Mouse (Mus musculus): ENCODE measurements around the gene Rgs3.

Rgs3 gene

DNA sequence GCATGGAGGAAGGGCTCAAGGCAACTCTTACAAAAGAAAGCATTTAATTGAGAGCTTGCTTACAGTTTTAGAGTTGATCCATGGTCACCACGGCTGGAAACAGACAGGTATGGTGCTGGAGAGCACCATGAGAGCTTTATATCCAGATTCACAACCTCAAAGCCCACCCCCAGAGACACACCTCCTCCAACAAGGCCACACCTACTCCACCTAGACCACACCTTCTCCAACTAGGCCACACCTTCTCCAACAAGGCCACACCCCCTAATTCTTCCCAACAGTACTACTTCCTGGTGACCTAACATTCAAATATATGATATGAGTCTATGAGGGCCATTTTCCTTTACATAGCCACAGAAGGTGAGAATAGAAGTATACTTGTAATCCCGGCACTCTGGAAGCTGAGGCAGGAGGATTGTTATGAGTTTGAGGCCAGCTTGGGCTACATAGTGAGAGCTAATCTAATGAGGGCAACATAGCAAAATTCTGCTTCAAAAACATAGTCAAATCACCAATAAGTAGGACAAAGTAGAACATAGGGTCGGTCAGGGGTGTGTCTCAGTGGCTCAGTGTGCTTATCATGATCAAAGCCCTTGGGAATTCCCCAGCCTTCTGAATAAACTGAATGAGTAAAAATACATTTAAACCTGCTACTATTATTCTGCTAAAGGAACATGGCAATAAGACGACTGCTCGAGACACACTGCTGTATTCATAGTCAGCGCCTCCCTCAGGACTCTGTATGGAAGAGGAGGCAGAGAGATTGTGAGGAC lies 180.8 kb downstream of the Rgs3 start:
- DNase-seq (ENCODE audit: extremely low read depth, low read depth, low spot score): no peak

DNA sequence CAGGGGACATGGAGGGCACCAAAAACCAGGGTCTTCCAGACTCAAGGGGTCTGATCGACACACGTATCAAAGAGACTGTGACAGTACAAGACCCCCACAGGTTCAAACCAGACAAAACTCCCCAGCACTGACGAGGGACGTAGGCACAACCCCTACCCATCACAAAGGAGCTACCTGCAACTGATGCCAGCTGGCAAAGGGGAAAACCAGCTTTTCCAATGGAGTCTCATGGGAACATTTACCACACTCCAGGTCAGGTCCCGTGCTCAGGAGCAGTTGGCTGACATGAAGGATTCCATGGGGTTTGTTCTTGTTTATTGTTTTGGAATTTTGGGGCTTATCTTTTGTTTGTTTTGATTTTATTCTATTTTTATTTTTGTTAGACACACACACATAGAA lies 181.4 kb downstream of the Rgs3 start:
- no peak for DNase-seq (ENCODE audit: extremely low read depth, low read depth, low spot score)

DNA sequence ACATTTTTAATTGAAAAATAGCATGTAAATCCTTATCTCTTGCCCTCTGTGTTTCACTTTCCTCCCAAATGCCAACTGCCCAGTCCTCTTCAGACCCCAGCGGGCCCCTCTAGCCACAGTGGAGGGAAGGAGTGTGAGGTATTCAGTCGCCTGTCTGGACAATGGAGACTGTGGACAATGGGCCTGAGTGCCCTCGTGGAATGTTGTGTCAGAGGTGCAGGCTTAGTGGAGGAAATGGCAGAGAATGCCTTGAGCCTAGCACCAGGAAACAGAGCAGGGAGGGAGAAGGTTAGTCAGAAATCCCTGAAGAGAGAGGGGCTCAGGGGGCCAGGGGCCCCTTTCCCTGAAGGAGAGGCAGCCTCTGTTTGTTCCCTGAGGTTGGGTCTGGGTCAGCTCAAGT lies 182.0 kb downstream of the Rgs3 start:
- no peak for DNase-seq (ENCODE audit: extremely low read depth, low read depth, low spot score)

DNA sequence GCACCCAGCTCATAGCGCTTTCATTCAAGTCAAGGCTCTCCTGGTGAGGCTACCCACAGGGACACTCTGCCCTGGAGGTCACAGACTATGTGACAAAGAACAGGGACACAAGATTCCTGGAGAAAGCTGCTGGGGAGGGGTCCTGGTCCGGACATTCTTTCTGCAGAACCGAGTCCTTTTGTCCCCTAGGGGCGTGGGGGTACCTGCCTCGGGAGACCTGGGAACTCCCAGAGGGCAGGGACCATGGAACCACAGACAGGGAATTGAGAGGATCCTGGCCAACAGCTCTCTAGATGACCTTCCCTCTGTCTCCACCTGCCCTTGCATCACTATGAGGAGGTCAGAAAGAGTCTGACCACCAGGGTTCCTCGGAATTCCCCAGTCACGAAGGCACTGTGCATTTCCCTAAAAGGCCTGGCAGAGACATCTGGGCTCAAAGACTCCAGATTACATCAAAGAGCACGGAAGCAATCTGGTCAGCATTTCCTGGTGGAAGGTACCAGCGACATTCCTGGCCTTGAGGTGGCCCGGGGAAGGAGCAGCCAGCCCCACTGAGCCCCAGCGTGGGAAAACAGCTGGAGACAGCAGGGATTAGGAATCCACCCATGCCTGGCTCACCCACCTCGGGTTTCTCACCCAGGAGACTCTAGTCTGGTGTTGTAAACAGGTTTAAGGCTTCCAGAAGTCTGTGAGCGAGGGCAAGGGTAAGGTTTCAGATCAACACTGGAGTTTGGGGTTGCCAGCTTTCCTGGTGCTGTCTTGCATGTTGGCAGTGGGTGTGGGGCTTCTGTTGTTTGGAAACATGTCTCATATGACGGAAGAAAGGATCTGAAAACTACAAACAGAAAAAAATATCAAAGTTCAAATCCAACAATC lies 183.5 kb downstream of the Rgs3 start:
- no peak for DNase-seq (ENCODE audit: extremely low read depth, low read depth, low spot score)

DNA sequence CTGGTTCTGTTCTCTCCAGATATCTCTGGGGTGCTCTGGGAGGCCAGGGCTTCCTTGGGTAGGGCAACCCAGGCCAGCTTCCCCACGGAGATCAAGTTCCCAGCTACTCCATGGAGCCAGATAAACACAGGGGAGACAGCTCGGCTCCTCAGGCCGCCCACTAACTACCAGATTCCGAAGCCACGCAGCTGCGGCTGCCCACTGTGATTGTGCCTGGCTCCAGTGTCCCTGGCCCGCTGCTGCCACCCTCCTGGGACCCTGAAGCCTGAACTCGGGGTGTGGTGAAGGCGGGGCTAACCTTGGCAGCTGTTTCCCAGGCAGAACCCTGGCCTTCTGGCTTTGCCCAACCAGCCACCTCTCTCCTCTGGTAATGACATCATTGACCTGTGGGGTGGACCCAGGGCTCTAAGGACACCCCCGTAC lies 184.9 kb downstream of the Rgs3 start:
- DNase-seq (ENCODE audit: extremely low read depth, low read depth, low spot score): no peak

DNA sequence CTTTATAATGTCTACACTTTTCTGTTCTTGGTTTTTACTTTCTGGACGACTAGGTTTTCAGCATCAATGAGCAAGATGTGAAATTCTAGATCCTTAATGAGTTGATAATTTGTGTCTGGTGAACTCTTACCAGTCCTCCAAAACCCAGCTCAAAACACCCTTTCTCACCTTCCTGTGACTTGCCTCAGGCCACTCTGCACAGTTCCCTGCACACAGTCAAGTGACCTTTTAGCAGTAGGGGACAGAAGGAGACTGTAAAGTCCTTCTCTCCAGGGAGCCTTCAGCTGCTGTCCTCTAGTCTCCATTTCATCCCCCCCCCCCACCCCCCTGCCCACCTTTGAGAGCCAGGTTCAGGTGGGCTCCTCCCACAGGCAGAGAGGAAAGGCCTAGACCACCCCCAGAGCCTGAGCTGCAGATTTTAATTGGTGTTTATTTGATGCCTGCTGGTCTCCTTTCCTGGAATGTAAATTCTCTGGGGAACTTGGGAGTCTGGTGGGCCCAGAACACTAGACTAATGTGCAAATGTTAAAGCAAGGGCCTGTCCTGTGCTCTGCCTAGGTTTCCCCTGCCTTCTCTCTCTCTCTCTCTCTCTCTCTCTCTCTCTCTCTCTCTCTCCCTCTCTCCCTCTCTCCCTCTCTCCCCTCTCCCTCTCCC lies 185.5 kb downstream of the Rgs3 start:
- DNase-seq (ENCODE audit: extremely low read depth, low read depth, low spot score): no peak
